Mouse (Mus musculus) limb, embryonic 13.5 days (tissue): ENCODE results near the gene Map7. TPM values are rescaled to one million over a fixed set of nuclear protein-coding genes. Genes with fewer than 3 reads are reported as not detected.

Experiments used
- ATAC-seq: fragments of 200-750 bp; cut with Nextera tagmentation; 2 replicates; pipeline ENCODE4 v1.8.0; 2017; ENCODE audit warnings: low read depth, moderate number of reproducible peaks, moderate TSS enrichment; ENCODE audit not compliant: low FRiP score
- H3K27ac ChIP-seq: fragments of 300-500 bp; sonication (generic); 2 replicates; pipeline ENCODE4 v1.5.1; 2015; ENCODE audit warnings: inconsistent platforms, mild to moderate bottlenecking, moderate library complexity
- H3K27me3 ChIP-seq: fragments of 300-500 bp; sonication (generic); 2 replicates; pipeline ENCODE4 v1.6.1; 2015; ENCODE audit warnings: mild to moderate bottlenecking, inconsistent platforms
- H3K36me3 ChIP-seq: fragments of 300-500 bp; sonication (generic); 2 replicates; pipeline ENCODE4 v1.6.1; 2015; ENCODE audit warnings: inconsistent platforms, mild to moderate bottlenecking, moderate library complexity
- H3K4me1 ChIP-seq: fragments of 300-500 bp; sonication (generic); 2 replicates; pipeline ENCODE4 v1.6.1; 2015; ENCODE audit warnings: inconsistent platforms
- H3K4me2 ChIP-seq: fragments of 300-500 bp; sonication (generic); replicated peaks from 2 replicates; pipeline ENCODE4 v1.6.1; 2015; ENCODE audit warnings: inconsistent platforms, mild to moderate bottlenecking, moderate library complexity
- H3K4me3 ChIP-seq: fragments of 300-500 bp; sonication (generic); 2 replicates; pipeline ENCODE4 v1.5.1; 2015; ENCODE audit warnings: moderate library complexity, mild to moderate bottlenecking, inconsistent platforms
- H3K9ac ChIP-seq: fragments of 300-500 bp; sonication (generic); 2 replicates; pipeline ENCODE4 v1.6.1; 2015; ENCODE audit warnings: mild to moderate bottlenecking, inconsistent platforms
- H3K9me3 ChIP-seq: fragments of 300-500 bp; sonication (generic); 2 replicates; pipeline ENCODE4 v1.6.1; 2016; ENCODE audit warnings: inconsistent platforms
- WGBS: fragments of 180-500 bp; shearing (Covaris S2); methylation state at CpG from one replicate; pipeline ENCODE4 v1.1.7; 2015; 5-methylcytosine and 5-hydroxymethylcytosine counted together
- polyA plus RNA-seq: library from polyadenylated mRNA; unstranded; fragments of >200 nt; fragmentation: Nextera tagmentation; extraction: Ambion mirVana; gene quantifications from 2 replicates; pipeline ENCODE4 v1.2.1, GENCODE M21; 2015

Gene Map7
- polyA plus RNA-seq, 1 experiment from 2014 or later = 5.2 TPM

GRCm38 (mm10) chr10:20219538-20219937 is 71.3 kb downstream of the Map7 start:
- H3K4me1 ChIP-seq = peaks cover 4% of the 10 kb centered on the region
- H3K4me2 ChIP-seq = no peak overlapping the region
- H3K9me3 ChIP-seq = no peaks in the 10 kb centered on the region
- H3K36me3 ChIP-seq = no peaks in the 10 kb centered on the region
- no peaks in the 10 kb centered on the region for H3K27me3 ChIP-seq
- H3K27ac ChIP-seq = no peak overlapping the region
- no peak overlapping the region for H3K4me3 ChIP-seq
- ATAC-seq = no peak
- 78% methylated on average over 8 of the region's 8 CpGs for WGBS
- H3K9ac ChIP-seq = no peak overlapping the region

GRCm38 (mm10) chr10:20220443-20221071 is 72.3 kb downstream of the Map7 start:
- Histone ChIP-seq H3K36me3 (no peaks in the 10 kb centered on the region), H3K4me2 (no peak overlapping the region), H3K9me3 (no peaks in the 10 kb centered on the region), H3K9ac (no peak overlapping the region), H3K4me1 (peaks cover 4% of the 10 kb centered on the region), H3K4me3 (no peak overlapping the region), H3K27ac (no peak overlapping the region), H3K27me3 (no peaks in the 10 kb centered on the region)
- no peak for ATAC-seq
- 64% methylated on average over 10 of the region's 10 CpGs for WGBS

GRCm38 (mm10) chr10:20222011-20222410 is 73.7 kb downstream of the Map7 start:
- Histone ChIP-seq H3K4me2 (no peak overlapping the region), H3K9me3 (no peaks in the 10 kb centered on the region), H3K4me1 (peaks cover 4% of the 10 kb centered on the region), H3K4me3 (no peak overlapping the region), H3K9ac (no peak overlapping the region), H3K36me3 (no peaks in the 10 kb centered on the region), H3K27me3 (no peaks in the 10 kb centered on the region), H3K27ac (no peak overlapping the region)
- 76% methylated on average over 4 of the region's 4 CpGs for WGBS
- ATAC-seq = no peak

DNA sequence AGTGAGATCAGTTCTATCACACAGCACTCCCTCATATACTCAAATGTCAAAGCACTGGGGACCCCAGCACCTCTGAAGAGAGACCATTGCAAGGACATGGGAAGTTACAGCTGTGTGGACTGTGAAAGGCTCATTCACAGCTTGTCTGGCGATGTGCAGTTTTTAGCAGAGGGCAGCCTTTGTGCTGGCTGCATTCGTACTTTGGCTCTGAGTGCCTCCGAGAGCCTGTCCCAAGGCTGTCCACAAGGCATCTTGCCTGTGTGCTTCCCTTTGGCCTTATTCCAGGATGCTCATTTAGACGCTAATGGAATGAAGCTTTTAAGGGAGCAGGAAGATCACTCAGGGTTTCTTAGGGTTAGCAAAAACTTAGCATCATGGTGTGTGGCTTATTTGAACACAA is 78.5 kb downstream of the Map7 start:
- Histone ChIP-seq H3K27ac (no peak overlapping the region), H3K4me1 (no peaks in the 10 kb centered on the region), H3K9ac (no peak overlapping the region), H3K27me3 (no peaks in the 10 kb centered on the region), H3K4me2 (no peak overlapping the region), H3K4me3 (no peak overlapping the region), H3K36me3 (no peaks in the 10 kb centered on the region), H3K9me3 (no peaks in the 10 kb centered on the region)
- 71% methylated on average over 4 of the region's 4 CpGs for WGBS
- no peak for ATAC-seq

DNA sequence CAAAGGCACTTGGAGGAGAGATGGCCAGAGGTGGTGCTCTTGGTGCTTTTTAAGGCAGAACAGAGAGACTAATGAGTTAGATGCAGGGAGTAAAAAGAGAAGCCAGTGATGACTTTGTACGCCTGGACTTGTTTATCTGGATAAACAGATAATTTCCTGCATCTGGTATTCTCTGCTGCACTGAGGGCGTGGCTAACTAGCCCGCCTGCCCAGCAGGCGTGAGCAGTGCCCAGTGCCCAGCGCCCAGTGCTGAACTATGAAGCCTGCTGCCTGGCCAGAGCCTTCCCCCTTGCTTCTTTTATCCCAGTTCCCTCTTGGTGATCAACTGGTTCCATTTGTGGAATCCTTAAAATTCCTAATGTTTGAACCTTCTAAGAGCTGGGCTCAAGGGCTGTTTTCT is 81.8 kb downstream of the Map7 start:
- 75% methylated on average over 5 of the region's 5 CpGs for WGBS

GRCm38 (mm10) chr10:20233451-20233850 is 85.2 kb downstream of the Map7 start:
- Histone ChIP-seq H3K36me3 (no peaks in the 10 kb centered on the region), H3K4me2 (no peak overlapping the region), H3K9me3 (no peaks in the 10 kb centered on the region), H3K27ac (no peak overlapping the region), H3K27me3 (no peaks in the 10 kb centered on the region), H3K4me3 (no peak overlapping the region), H3K4me1 (no peaks in the 10 kb centered on the region), H3K9ac (no peak overlapping the region)
- ATAC-seq = no peak
- 92% methylated on average over 10 of the region's 10 CpGs for WGBS

More for the DNA sequence above, 81.8 kb downstream of the Map7 start:
- ATAC-seq = no peak
- no peaks in the 10 kb centered on the region for H3K4me1 ChIP-seq
- no peak overlapping the region for H3K9ac ChIP-seq
- no peaks in the 10 kb centered on the region for H3K9me3 ChIP-seq
- H3K4me3 ChIP-seq = no peak overlapping the region
- no peaks in the 10 kb centered on the region for H3K36me3 ChIP-seq
- H3K27ac ChIP-seq = no peak overlapping the region
- no peak overlapping the region for H3K4me2 ChIP-seq
- no peaks in the 10 kb centered on the region for H3K27me3 ChIP-seq

- H3K36me3 ChIP-seq = no peaks in the 10 kb centered on the region
- H3K27me3 ChIP-seq = no peaks in the 10 kb centered on the region
- no peaks in the 10 kb centered on the region for H3K4me1 ChIP-seq
- H3K9me3 ChIP-seq = no peaks in the 10 kb centered on the region
- no peak overlapping the region for H3K9ac ChIP-seq
- no peak for ATAC-seq
- H3K4me3 ChIP-seq = no peak overlapping the region
- no peak overlapping the region for H3K4me2 ChIP-seq
- 43% methylated on average over 4 of the region's 4 CpGs for WGBS
- no peak overlapping the region for H3K27ac ChIP-seq
These were observed 86.2 kb downstream of the Map7 start for GRCm38 (mm10) chr10:20234466-20234865.

DNA sequence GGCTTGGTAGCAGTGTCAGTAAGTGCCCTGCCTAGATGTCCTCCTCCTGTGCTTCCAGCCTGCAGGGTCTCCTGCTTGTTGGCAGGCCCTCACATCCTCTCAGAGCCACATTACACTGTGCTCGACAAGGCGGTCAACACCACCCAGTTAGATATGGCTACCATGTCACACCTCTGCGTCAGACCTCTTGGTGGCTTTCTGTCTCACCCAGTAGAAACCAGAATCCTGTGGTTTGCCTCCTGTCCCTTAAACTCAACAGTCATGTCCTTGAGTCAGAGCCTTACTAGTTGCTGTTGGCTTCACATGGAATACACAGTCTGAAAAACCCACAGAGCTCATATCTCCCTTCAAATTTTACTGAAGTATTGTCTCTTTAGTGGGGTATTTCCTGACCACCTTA is 87.4 kb downstream of the Map7 start:
- Histone ChIP-seq H3K9ac (no peak overlapping the region), H3K4me2 (no peak overlapping the region), H3K4me3 (no peak overlapping the region), H3K27me3 (no peaks in the 10 kb centered on the region), H3K36me3 (no peaks in the 10 kb centered on the region), H3K4me1 (0 out of 2 replicates have a peak, but pooled peaks cover 3% of the 10 kb centered on the region), H3K27ac (no peak overlapping the region), H3K9me3 (no peaks in the 10 kb centered on the region)
- 84% methylated on average over 3 of the region's 3 CpGs for WGBS
- ATAC-seq = no peak

DNA sequence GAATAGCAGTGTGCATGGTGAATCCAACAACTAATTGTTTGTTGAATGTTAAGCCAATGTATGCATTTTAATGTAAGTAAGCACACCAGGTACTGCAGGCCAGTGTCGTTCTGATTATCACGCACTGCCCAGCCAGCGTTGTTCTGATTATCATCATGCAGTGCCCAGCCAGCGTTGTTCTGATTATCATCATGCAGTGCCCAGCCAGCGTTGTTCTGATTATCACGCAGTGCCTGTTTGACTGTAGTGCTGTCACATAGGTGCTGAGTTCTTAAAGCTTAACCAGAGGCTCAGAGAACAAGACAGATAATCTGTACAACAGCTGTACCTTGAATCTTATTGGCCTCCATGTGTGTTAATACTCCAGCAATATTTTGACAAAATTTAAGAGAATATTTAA is 88.0 kb downstream of the Map7 start:
- H3K36me3 ChIP-seq = no peaks in the 10 kb centered on the region
- no peak overlapping the region for H3K27ac ChIP-seq
- H3K9me3 ChIP-seq = no peaks in the 10 kb centered on the region
- no peak overlapping the region for H3K4me2 ChIP-seq
- no peak overlapping the region for H3K4me3 ChIP-seq
- H3K4me1 ChIP-seq = 0 out of 2 replicates have a peak, but pooled peaks cover 6% of the 10 kb centered on the region
- no peak for ATAC-seq
- 90% methylated on average over 6 of the region's 6 CpGs for WGBS
- H3K27me3 ChIP-seq = no peaks in the 10 kb centered on the region
- no peak overlapping the region for H3K9ac ChIP-seq

GRCm38 (mm10) chr10:20238281-20238680 is 90.0 kb downstream of the Map7 start:
- H3K9me3 ChIP-seq = no peaks in the 10 kb centered on the region
- H3K27me3 ChIP-seq = no peaks in the 10 kb centered on the region
- no peak for ATAC-seq
- H3K4me1 ChIP-seq = 0 out of 2 replicates have a peak, but pooled peaks cover 6% of the 10 kb centered on the region
- no peak overlapping the region for H3K4me2 ChIP-seq
- no peaks in the 10 kb centered on the region for H3K36me3 ChIP-seq
- no peak overlapping the region for H3K4me3 ChIP-seq
- H3K27ac ChIP-seq = no peak overlapping the region
- WGBS = 82% methylated on average over 5 of the region's 5 CpGs
- H3K9ac ChIP-seq = no peak overlapping the region

GRCm38 (mm10) chr10:20240858-20241257 is 92.6 kb downstream of the Map7 start:
- Histone ChIP-seq H3K36me3 (no peaks in the 10 kb centered on the region), H3K9me3 (no peaks in the 10 kb centered on the region), H3K27ac (no peak overlapping the region), H3K27me3 (no peaks in the 10 kb centered on the region), H3K4me1 (0 out of 2 replicates have a peak, but pooled peaks cover 6% of the 10 kb centered on the region), H3K4me2 (no peak overlapping the region), H3K9ac (no peak overlapping the region), H3K4me3 (no peak overlapping the region)
- 79% methylated on average over 6 of the region's 6 CpGs for WGBS
- no peak for ATAC-seq

- Histone ChIP-seq H3K27me3 (no peaks in the 10 kb centered on the region), H3K4me3 (no peak overlapping the region), H3K27ac (no peak overlapping the region), H3K9ac (no peak overlapping the region), H3K4me2 (no peak overlapping the region), H3K9me3 (no peaks in the 10 kb centered on the region), H3K4me1 (0 out of 2 replicates have a peak, but pooled peaks cover 6% of the 10 kb centered on the region), H3K36me3 (no peaks in the 10 kb centered on the region)
- ATAC-seq = no peak
- WGBS = 81% methylated on average over 7 of the region's 7 CpGs
These were observed 95.0 kb downstream of the Map7 start for GRCm38 (mm10) chr10:20243321-20243720.

DNA sequence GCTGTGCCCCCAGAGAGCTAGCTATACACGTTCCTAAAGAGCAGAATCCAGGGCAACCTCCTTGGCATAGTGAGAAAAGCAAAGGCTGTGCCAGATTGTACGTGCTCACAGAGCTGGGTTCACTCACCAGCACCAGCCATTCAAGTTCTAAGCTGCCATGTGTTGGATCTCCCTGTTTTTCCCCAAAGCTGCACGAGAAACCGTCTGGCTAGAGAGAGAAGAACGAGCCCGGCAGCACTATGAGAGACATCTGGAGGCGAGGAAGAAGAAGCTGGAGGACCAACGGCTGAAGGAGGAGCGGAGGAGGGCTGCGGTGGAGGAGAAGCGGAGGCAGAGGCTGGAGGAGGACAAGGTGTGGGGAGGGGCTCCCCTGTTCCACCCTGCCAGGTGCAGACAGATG is 96.8 kb downstream of the Map7 start:
- Histone ChIP-seq H3K4me2 (no peak overlapping the region), H3K36me3 (no peaks in the 10 kb centered on the region), H3K27ac (no peak overlapping the region), H3K9ac (no peak overlapping the region), H3K4me1 (0 out of 2 replicates have a peak, but pooled peaks cover 4% of the 10 kb centered on the region), H3K4me3 (no peak overlapping the region), H3K9me3 (no peaks in the 10 kb centered on the region), H3K27me3 (0 out of 2 replicates have a peak, but pooled peaks cover 3% of the 10 kb centered on the region)
- 83% methylated on average over 11 of the region's 11 CpGs for WGBS
- ATAC-seq = no peak
